Mouse (Mus musculus): ENCODE results near the gene Tmem117. TPM values are rescaled to one million over a fixed set of nuclear protein-coding genes. Genes with fewer than 3 reads are reported as not detected.

Tmem117 gene
- total and polyA plus RNA-seq, 3 experiments = 3.0 to 12.6 (median 12.5) TPM

- Histone ChIP-seq H3K9ac (ENCODE audit: low read depth, low read length) (no peak overlapping the region), H3K36me3 (ENCODE audit: control insufficient read depth, insufficient read depth, low read length) (no peaks in the 10 kb centered on the region), H3K79me2 (replicated peaks; ENCODE audit: control insufficient read depth, insufficient read depth, low read length) (no peaks in the 10 kb centered on the region), H3K4me1 (ENCODE audit: control insufficient read depth, insufficient read depth, low read length) (no peaks in the 10 kb centered on the region), H3K4me3 (no peak overlapping the region), H3K27me3 (ENCODE audit: control insufficient read depth, insufficient read depth, low read length) (no peaks in the 10 kb centered on the region), H3K27ac (no peak overlapping the region)
- DNase-seq = no peak
- intact Hi-C loops (cut with DNase I) = no loop called here
- 68% methylated on average over 2 of the region's 2 CpGs for WGBS
- no peak for TF ChIP-seq CTCF (IDR thresholded peaks at IDR 0.05)
- TF ChIP-seq EP300 (IDR thresholded peaks at IDR 0.05; ENCODE audit: insufficient read depth, low read depth, low read length) = no peak
- no peak for TF ChIP-seq POLR2A (IDR thresholded peaks at IDR 0.05; ENCODE audit: insufficient read depth, low read depth, low read length)
Observed at GRCm38 (mm10) chr15:94847501-94847900, 218.5 kb downstream of the Tmem117 start.

- DNase-seq = no peak
- intact Hi-C loops (cut with DNase I) = no loop called here
- H3K4me1 ChIP-seq (ENCODE audit: control insufficient read depth, insufficient read depth, low read length) = no peaks in the 10 kb centered on the region
- no peak overlapping the region for H3K9ac ChIP-seq (ENCODE audit: low read depth, low read length)
- H3K27ac ChIP-seq = no peak overlapping the region
- H3K79me2 ChIP-seq (replicated peaks; ENCODE audit: control insufficient read depth, insufficient read depth, low read length) = no peaks in the 10 kb centered on the region
- H3K4me3 ChIP-seq = no peak overlapping the region
- TF ChIP-seq EP300 (IDR thresholded peaks at IDR 0.05; ENCODE audit: insufficient read depth, low read depth, low read length) (no peak), POLR2A (IDR thresholded peaks at IDR 0.05; ENCODE audit: insufficient read depth, low read depth, low read length) (no peak), CTCF (IDR thresholded peaks at IDR 0.05) (no peak)
- WGBS = 84% methylated on average over 6 of the region's 6 CpGs
- H3K36me3 ChIP-seq (ENCODE audit: control insufficient read depth, insufficient read depth, low read length) = no peaks in the 10 kb centered on the region
- H3K27me3 ChIP-seq (ENCODE audit: control insufficient read depth, insufficient read depth, low read length) = no peaks in the 10 kb centered on the region
Observed at GRCm38 (mm10) chr15:94859641-94860040, 230.6 kb downstream of the Tmem117 start.

GRCm38 (mm10) chr15:94861173-94861572 is 232.1 kb downstream of the Tmem117 start:
- no peak for TF ChIP-seq EP300 (IDR thresholded peaks at IDR 0.05; ENCODE audit: insufficient read depth, low read depth, low read length)
- no peak for TF ChIP-seq CTCF (IDR thresholded peaks at IDR 0.05)
- TF ChIP-seq POLR2A (IDR thresholded peaks at IDR 0.05; ENCODE audit: insufficient read depth, low read depth, low read length) = no peak
- no peaks in the 10 kb centered on the region for H3K27me3 ChIP-seq (ENCODE audit: control insufficient read depth, insufficient read depth, low read length)
- H3K27ac ChIP-seq = no peak overlapping the region
- DNase-seq = no peak
- H3K79me2 ChIP-seq (replicated peaks; ENCODE audit: control insufficient read depth, insufficient read depth, low read length) = no peaks in the 10 kb centered on the region
- H3K4me3 ChIP-seq = no peak overlapping the region
- intact Hi-C loops (cut with DNase I) = no loop called here
- H3K9ac ChIP-seq (ENCODE audit: low read depth, low read length) = no peak overlapping the region
- 78% methylated on average over 2 of the region's 2 CpGs for WGBS
- no peaks in the 10 kb centered on the region for H3K36me3 ChIP-seq (ENCODE audit: control insufficient read depth, insufficient read depth, low read length)
- no peaks in the 10 kb centered on the region for H3K4me1 ChIP-seq (ENCODE audit: control insufficient read depth, insufficient read depth, low read length)

GRCm38 (mm10) chr15:94864134-94864533 is 235.1 kb downstream of the Tmem117 start:
- no peak overlapping the region for H3K27ac ChIP-seq
- H3K79me2 ChIP-seq (replicated peaks; ENCODE audit: control insufficient read depth, insufficient read depth, low read length) = no peaks in the 10 kb centered on the region
- H3K4me3 ChIP-seq = no peak overlapping the region
- TF ChIP-seq POLR2A (IDR thresholded peaks at IDR 0.05; ENCODE audit: insufficient read depth, low read depth, low read length) (no peak), CTCF (IDR thresholded peaks at IDR 0.05) (no peak), EP300 (IDR thresholded peaks at IDR 0.05; ENCODE audit: insufficient read depth, low read depth, low read length) (no peak)
- no peaks in the 10 kb centered on the region for H3K4me1 ChIP-seq (ENCODE audit: control insufficient read depth, insufficient read depth, low read length)
- H3K27me3 ChIP-seq (ENCODE audit: control insufficient read depth, insufficient read depth, low read length) = no peaks in the 10 kb centered on the region
- intact Hi-C loops (cut with DNase I) = no loop called here
- no peak for DNase-seq
- WGBS = 59% methylated on average over 1 of the region's 1 CpGs
- no peaks in the 10 kb centered on the region for H3K36me3 ChIP-seq (ENCODE audit: control insufficient read depth, insufficient read depth, low read length)
- no peak overlapping the region for H3K9ac ChIP-seq (ENCODE audit: low read depth, low read length)

GRCm38 (mm10) chr15:94868372-94868771 is 239.3 kb downstream of the Tmem117 start:
- intact Hi-C loops (cut with DNase I) = no loop called here
- no peaks in the 10 kb centered on the region for H3K27me3 ChIP-seq (ENCODE audit: control insufficient read depth, insufficient read depth, low read length)
- TF ChIP-seq EP300 (IDR thresholded peaks at IDR 0.05; ENCODE audit: insufficient read depth, low read depth, low read length) (no peak), CTCF (IDR thresholded peaks at IDR 0.05) (no peak), POLR2A (IDR thresholded peaks at IDR 0.05; ENCODE audit: insufficient read depth, low read depth, low read length) (no peak)
- no peaks in the 10 kb centered on the region for H3K4me1 ChIP-seq (ENCODE audit: control insufficient read depth, insufficient read depth, low read length)
- no peak for DNase-seq
- no peak overlapping the region for H3K4me3 ChIP-seq
- no peaks in the 10 kb centered on the region for H3K36me3 ChIP-seq (ENCODE audit: control insufficient read depth, insufficient read depth, low read length)
- H3K27ac ChIP-seq = no peak overlapping the region
- H3K9ac ChIP-seq (ENCODE audit: low read depth, low read length) = no peak overlapping the region
- no peaks in the 10 kb centered on the region for H3K79me2 ChIP-seq (replicated peaks; ENCODE audit: control insufficient read depth, insufficient read depth, low read length)
- 69% methylated on average over 5 of the region's 5 CpGs for WGBS

GRCm38 (mm10) chr15:94885026-94885425 is 256.0 kb downstream of the Tmem117 start:
- Histone ChIP-seq H3K27ac (no peak overlapping the region), H3K4me3 (no peak overlapping the region), H3K9ac (ENCODE audit: low read depth, low read length) (no peak overlapping the region), H3K79me2 (replicated peaks; ENCODE audit: control insufficient read depth, insufficient read depth, low read length) (no peaks in the 10 kb centered on the region), H3K36me3 (ENCODE audit: control insufficient read depth, insufficient read depth, low read length) (no peaks in the 10 kb centered on the region), H3K27me3 (ENCODE audit: control insufficient read depth, insufficient read depth, low read length) (no peaks in the 10 kb centered on the region), H3K4me1 (ENCODE audit: control insufficient read depth, insufficient read depth, low read length) (no peaks in the 10 kb centered on the region)
- no peak for DNase-seq
- WGBS = 68% methylated on average over 4 of the region's 4 CpGs
- intact Hi-C loops (cut with DNase I) = no loop called here
- TF ChIP-seq POLR2A (IDR thresholded peaks at IDR 0.05; ENCODE audit: insufficient read depth, low read depth, low read length) (no peak), CTCF (IDR thresholded peaks at IDR 0.05) (no peak), EP300 (IDR thresholded peaks at IDR 0.05; ENCODE audit: insufficient read depth, low read depth, low read length) (no peak)

All from heart, adult 2 months (tissue).